In genomic region chr9:31253866-31254696, GRCm38 (mm10) we compare ENCODE assay signal across 9 mouse cellular contexts. TPM values are rescaled to one million over a fixed set of nuclear protein-coding genes. Genes with fewer than 3 reads are reported as not detected.
DNase-seq lines count a peak whose midpoint lies in the region; ATAC-seq lines count a peak whose summit lies in the region.
"Had no signal": no experiment of that assay in that cellular context is flagged by ENCODE, and none has a peak within 500 bp of the region (broad histone marks: within the 10 kb centered on the region; RNA-seq: fewer than 3 reads in every experiment).

No protein-coding gene starts in this region.

- ATAC-seq in intestine, embryonic 16.5 days, result peak; percentile 16
- no peak for ATAC-seq in stomach, embryonic 15.5 days (ENCODE audit: insufficient read depth, low FRiP score, low read depth)
- ATAC-seq in neural tube, embryonic 15.5 days (ENCODE audit: low FRiP score), result no peak

- H3K4me1 ChIP-seq in intestine, embryonic 16.5 days (ENCODE audit: control insufficient read depth, insufficient read depth, low read length), result peaks cover 8% of the 10 kb centered on the region
- H3K4me1 ChIP-seq in stomach, embryonic 15.5 days, result peaks cover 9% of the 10 kb centered on the region
- H3K4me1 ChIP-seq in neural tube, embryonic 15.5 days, result no peaks in the 10 kb centered on the region

- 50% methylated on average over 11 of the region's 11 CpGs for WGBS in intestine, embryonic 16.5 days
- 45% methylated on average over 11 of the region's 11 CpGs for WGBS in stomach, embryonic 15.5 days
- 75% methylated on average over 11 of the region's 11 CpGs for WGBS in neural tube, embryonic 15.5 days

- H3K9ac ChIP-seq in intestine, embryonic 16.5 days (ENCODE audit: low read depth, low read length), result no peak overlapping the region
- H3K9ac ChIP-seq in stomach, embryonic 15.5 days, result no peak overlapping the region
- no peak overlapping the region for H3K9ac ChIP-seq in neural tube, embryonic 15.5 days (replicated peaks)

- no peaks in the 10 kb centered on the region for H3K27me3 ChIP-seq in intestine, embryonic 16.5 days (replicated peaks; ENCODE audit: control insufficient read depth, insufficient read depth, low read length)
- H3K27me3 ChIP-seq in stomach, embryonic 15.5 days (replicated peaks), result no peaks in the 10 kb centered on the region
- no peaks in the 10 kb centered on the region for H3K27me3 ChIP-seq in neural tube, embryonic 15.5 days (replicated peaks)

- no peaks in the 10 kb centered on the region for H3K36me3 ChIP-seq in intestine, embryonic 16.5 days (ENCODE audit: control insufficient read depth, insufficient read depth, low read length)
- no peaks in the 10 kb centered on the region for H3K36me3 ChIP-seq in stomach, embryonic 15.5 days
- H3K36me3 ChIP-seq in neural tube, embryonic 15.5 days, result no peaks in the 10 kb centered on the region

- no peaks in the 10 kb centered on the region for H3K9me3 ChIP-seq in intestine, embryonic 16.5 days (ENCODE audit: control insufficient read depth, low read length)
- H3K9me3 ChIP-seq in stomach, embryonic 15.5 days, result no peaks in the 10 kb centered on the region
- no peaks in the 10 kb centered on the region for H3K9me3 ChIP-seq in neural tube, embryonic 15.5 days (replicated peaks)

- peak overlapping the region; percentile 17; the same call in 1 of the 2 replicates for H3K27ac ChIP-seq in intestine, embryonic 16.5 days (ENCODE audit: low read length)
- peak overlapping the region; percentile 57; the same call in 1 of the 2 replicates for H3K27ac ChIP-seq in stomach, embryonic 15.5 days
- no peak overlapping the region for H3K27ac ChIP-seq in neural tube, embryonic 15.5 days (replicated peaks)

- H3K4me3 ChIP-seq in intestine, embryonic 16.5 days (ENCODE audit: low read length), result no peak overlapping the region
- H3K4me3 ChIP-seq in stomach, embryonic 15.5 days (replicated peaks), result 0 out of 2 replicates have a peak overlapping the region, but pooled peaks have one; percentile 11
- H3K4me3 ChIP-seq in neural tube, embryonic 15.5 days (replicated peaks), result no peak overlapping the region

- DNase-seq in adrenal gland, adult (ENCODE audit: inconsistent age in 2 of 2, low spot score in 1 of 2), result peak; percentile 62 to 84
- no peak for DNase-seq in adrenal gland, adult 18-20 months (ENCODE audit: low spot score in 2 of 2)
- peak; percentile 44 to 59 for DNase-seq in spleen, postnatal 10 days (ENCODE audit: low spot score in 2 of 2)
- DNase-seq in spleen, adult 18-20 months, result no peak
- DNase-seq in cerebellum, adult 9-10 months, result no peak
- DNase-seq: cerebellum, adult 9-11 months had no signal

- H3K4me2 ChIP-seq in intestine, embryonic 16.5 days (ENCODE audit: low read depth, low read length), result no peak overlapping the region
- peak overlapping the region; percentile 37; the same call in 1 of the 2 replicates for H3K4me2 ChIP-seq in stomach, embryonic 15.5 days
- H3K4me2 ChIP-seq in neural tube, embryonic 15.5 days, result no peak overlapping the region

RNA-seq across cellular contexts. Expression of gene Prdm10, which starts 26.3 kb away (rescaled TPM):
- total RNA-seq in adrenal gland, adult 18-20 months (2021), result 1 to 10 TPM; 7.5 to 9.2 TPM
- polyA plus RNA-seq in intestine, embryonic 16.5 days (2015; fragmentation: Nextera tagmentation; extraction: Ambion mirVana), result 3.5 and 4.2 TPM in 2 replicates
- 4.2 and 5.1 TPM in 2 replicates for polyA plus RNA-seq in stomach, embryonic 15.5 days (2015; fragmentation: Nextera tagmentation; extraction: Ambion mirVana)
- polyA plus RNA-seq in neural tube, embryonic 15.5 days (2015; fragmentation: Nextera tagmentation; extraction: Ambion mirVana), result 6.4 and 7.3 TPM in 2 replicates

RNA-seq across cellular contexts. Expression of gene Aplp2, which starts 42.5 kb away (rescaled TPM):
- 100 to 1,000 TPM; 676 to 807 TPM for total RNA-seq in adrenal gland, adult 18-20 months (2021)
- 203 and 204 TPM in 2 replicates for polyA plus RNA-seq in intestine, embryonic 16.5 days (2015; fragmentation: Nextera tagmentation; extraction: Ambion mirVana)
- polyA plus RNA-seq in stomach, embryonic 15.5 days (2015; fragmentation: Nextera tagmentation; extraction: Ambion mirVana), result 279 and 284 TPM in 2 replicates
- 450 and 456 TPM in 2 replicates for polyA plus RNA-seq in neural tube, embryonic 15.5 days (2015; fragmentation: Nextera tagmentation; extraction: Ambion mirVana)

Comparison
In these comparisons a context has a peak if more than half of its experiments do, and no peak if none do; other contexts are left out.
1. DNase-seq: peak in adrenal gland, adult (2 of 2) and spleen, postnatal 10 days (2 of 2); none in adrenal gland, adult 18-20 months (0 of 2), spleen, adult 18-20 months (0 of 2) and cerebellum, adult 9-10 months (single experiment).